Mouse (Mus musculus) myocyte (in vitro differentiated cells): ENCODE measurements at regions not wholly inside any gene's neighbourhood (a gene's known extent, or its start where the extent isn't known, plus 50 kb on each side); places are given as distances from the start of the nearest gene placed in this dataset.

Experiments
- E2F4 ChIP-seq: IDR thresholded peaks from one replicate; pipeline ENCODE4 v1.6.1; 2011; ENCODE audit warnings: mild to moderate bottlenecking, control low read depth, moderate library complexity; ENCODE audit not compliant: insufficient read depth
- POLR2A ChIP-seq: IDR thresholded peaks from one replicate; pipeline ENCODE4 v1.6.1; 2011; ENCODE audit warnings: low read depth, mild to moderate bottlenecking, control low read depth, moderate library complexity; ENCODE audit not compliant: insufficient read length

DNA sequence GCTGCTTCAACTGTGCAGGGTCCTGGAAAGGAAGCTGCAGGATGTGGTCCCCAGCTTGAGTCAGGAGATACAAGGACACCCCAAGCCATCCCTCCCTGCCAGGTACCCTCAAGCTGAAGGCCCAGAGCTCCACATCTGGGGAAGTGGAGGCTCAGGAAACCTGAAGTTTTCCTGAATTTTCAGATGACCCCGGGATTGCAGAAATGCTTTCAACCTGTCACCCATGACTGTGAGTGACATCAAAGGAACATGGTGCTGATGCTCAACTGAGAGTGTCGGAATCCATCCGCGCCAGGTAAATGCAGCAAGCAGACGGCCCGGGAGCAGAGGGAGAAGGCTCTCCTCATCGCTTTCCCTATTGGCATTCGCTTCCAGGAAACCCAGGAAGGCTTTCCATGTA is 267.6 kb upstream of the Zfp637 start:
- TF ChIP-seq POLR2A: no peak
- no peak for TF ChIP-seq E2F4
